Mouse (Mus musculus) MEL (cell line): ENCODE measurements around the gene Cux1.

Source experiments
- CTCF ChIP-seq, 3 experiments: IDR thresholded peaks in 2 of 3; conservative IDR thresholded peaks in 1 of 3; 2 replicates each; pipeline ENCODE4 v1.5.1; 2011 to 2012; ENCODE audit warnings: low read length in 3 of 3, low read depth in 2 of 3, mild to moderate bottlenecking in 2 of 3, improper control_type of control experiment in 1 of 3, inconsistent platforms in 1 of 3, mixed read lengths in 1 of 3, moderate library complexity in 1 of 3; ENCODE audit not compliant: control insufficient read depth in 1 of 3, insufficient read depth in 1 of 3, poor library complexity in 1 of 3, severe bottlenecking in 1 of 3
- ELF1 ChIP-seq: IDR thresholded peaks from 2 replicates; pipeline ENCODE4 v1.6.1; 2014; ENCODE audit warnings: low read depth, mild to moderate bottlenecking, inconsistent platforms, low read length, improper control_type of control experiment, moderate library complexity
- MAX ChIP-seq: IDR thresholded peaks from 2 replicates; pipeline ENCODE4 v1.6.1; 2011; ENCODE audit warnings: low read length, improper control_type of control experiment
- MEF2A ChIP-seq: IDR thresholded peaks from 2 replicates; pipeline ENCODE4 v1.6.1; 2014; ENCODE audit warnings: low read depth, mild to moderate bottlenecking, inconsistent platforms, low read length, improper control_type of control experiment; ENCODE audit not compliant: poor library complexity, insufficient replicate concordance, severe bottlenecking; ENCODE audit errors: extremely low read depth
- MYC ChIP-seq: IDR thresholded peaks from 2 replicates; pipeline ENCODE4 v1.6.1; 2011; ENCODE audit warnings: low read depth, mild to moderate bottlenecking, low read length, improper control_type of control experiment, moderate library complexity
- NELFE ChIP-seq: IDR thresholded peaks from 2 replicates; pipeline ENCODE4 v1.6.1; 2011; ENCODE audit warnings: low read depth, low read length, improper control_type of control experiment
- POLR2A ChIP-seq, 2 experiments: IDR thresholded peaks; 2 replicates each; pipeline ENCODE4 v1.6.1; 2011 to 2012; ENCODE audit warnings: low read length in 2 of 2, mild to moderate bottlenecking in 2 of 2, control low read depth in 1 of 2, improper control_type of control experiment in 1 of 2, low read depth in 1 of 2, moderate library complexity in 1 of 2; ENCODE audit not compliant: control insufficient read depth in 1 of 2, insufficient read depth in 1 of 2, poor library complexity in 1 of 2
- USF1 ChIP-seq: IDR thresholded peaks from 2 replicates; pipeline ENCODE4 v1.6.1; 2014; ENCODE audit warnings: low read depth, mild to moderate bottlenecking, inconsistent platforms, low read length, improper control_type of control experiment, moderate library complexity
- USF2 ChIP-seq, 2 experiments: IDR thresholded peaks; 2 replicates each; pipeline ENCODE4 v1.6.1; 2011 to 2012; ENCODE audit warnings: improper control_type of control experiment in 2 of 2, low read length in 2 of 2, borderline replicate concordance in 1 of 2, inconsistent platforms in 1 of 2, low read depth in 1 of 2, mild to moderate bottlenecking in 1 of 2; ENCODE audit not compliant: insufficient read depth in 1 of 2
- ZC3H11A ChIP-seq: IDR thresholded peaks from 2 replicates; pipeline ENCODE4 v1.6.1; 2012; ENCODE audit warnings: low read depth, mild to moderate bottlenecking, inconsistent platforms, low read length, improper control_type of control experiment

DNA sequence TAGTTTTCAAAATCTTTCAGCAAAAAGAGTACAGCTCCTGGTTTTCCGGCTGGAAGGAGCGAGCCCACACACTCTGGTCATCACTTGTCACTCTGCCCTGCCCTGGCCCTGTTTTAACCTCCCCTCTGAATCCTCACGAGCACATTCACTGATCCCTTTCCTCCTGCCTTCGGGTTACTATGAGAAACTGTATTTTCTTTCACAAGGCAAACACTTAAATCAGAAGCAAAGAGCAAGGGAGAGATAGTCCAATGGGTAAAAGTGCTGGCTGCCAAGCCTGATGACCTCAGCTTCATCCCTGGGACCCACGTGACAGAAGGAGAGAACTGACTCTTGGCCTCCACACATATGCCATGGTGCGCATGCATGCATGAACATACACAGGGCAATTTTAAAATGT is 94.0 kb downstream of the Cux1 start:
- TF ChIP-seq USF1 (no peak), CTCF (IDR thresholded peaks at IDR 0.05 in 2 of 3, conservative IDR thresholded peaks at IDR 0.05 in 1 of 3; ENCODE audit: control insufficient read depth in 1 of 3, insufficient read depth in 1 of 3, low read depth in 2 of 3, low read length in 3 of 3, poor library complexity in 1 of 3, severe bottlenecking in 1 of 3) (no peak), MAX (no peak), USF2 (IDR thresholded peaks at IDR 0.05; ENCODE audit: borderline replicate concordance in 1 of 2, insufficient read depth in 1 of 2, low read depth in 1 of 2, low read length in 2 of 2) (no peak), ELF1 (no peak), ZC3H11A (no peak), NELFE (no peak), POLR2A (IDR thresholded peaks at IDR 0.05; ENCODE audit: control insufficient read depth in 1 of 2, insufficient read depth in 1 of 2, low read depth in 1 of 2, low read length in 2 of 2, poor library complexity in 1 of 2) (no peak), MEF2A (no peak), MYC (no peak)
